Mouse (Mus musculus): ENCODE measurements around the gene Dglucy.

DNA sequence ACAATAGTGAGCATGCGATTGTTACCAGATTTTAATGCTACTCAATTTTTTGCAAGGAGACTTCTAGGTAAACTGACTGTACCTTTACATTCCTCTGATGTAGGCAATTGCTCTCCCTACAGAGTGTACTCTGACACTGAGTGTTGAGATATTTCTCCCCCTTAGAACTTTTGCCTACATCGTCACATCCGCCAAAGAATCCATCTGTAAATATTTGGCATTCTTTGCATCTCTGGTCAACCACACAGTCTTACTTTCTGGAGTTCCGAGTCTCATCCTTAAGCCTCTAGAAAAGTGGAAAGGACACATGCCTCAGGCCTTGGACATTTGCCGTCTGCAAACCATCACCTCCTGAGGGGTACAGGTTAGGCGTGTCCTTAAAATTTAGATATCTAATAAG, 1.9 kb upstream of the Dglucy start:
- TF ChIP-seq GATA1 (IDR thresholded peaks at IDR 0.05; ENCODE audit: borderline replicate concordance, low read length) (no peak), CTCF (IDR thresholded peaks at IDR 0.05; ENCODE audit: low read depth, low read length) (no peak)
